Mouse (Mus musculus) adipose tissue, adult 10 weeks (tissue): ENCODE data around the gene Olfr558. TPM values are rescaled to one million over a fixed set of nuclear protein-coding genes. Genes with fewer than 3 reads are reported as not detected.

Experiments used
- polyA plus RNA-seq: library from polyadenylated mRNA; stranded (reverse); fragments of 350-450 nt; fragmentation: Illumina TruSeq; extraction: RNeasy Lipid Tissue Mini Kit (QIAGEN cat#74804); gene quantifications from one replicate; pipeline ENCODE4 v1.2.3, GENCODE M21; 2014; ENCODE audit warnings: low read depth, low replicate concordance

Gene Olfr558
- 1.8 TPM for polyA plus RNA-seq

GRCm38 (mm10) chr7:102701915-102702314, at the start of gene Olfr558:
Gene Olfr558 (plus strand): TSS chr7:102702215.

GRCm38 (mm10) chr7:102658523-102658922, 43.5 kb upstream of the Olfr558 start, which contains the start of gene Olfr555:
Gene Olfr555 (plus strand): TSS chr7:102658823.

GRCm38 (mm10) chr7:102664599-102664998, 37.4 kb upstream of the Olfr558 start, which contains the start of gene Olfr556:
Gene Olfr556 (plus strand): TSS chr7:102664899.

GRCm38 (mm10) chr7:102686944-102687501, 15.0 kb upstream of the Olfr558 start, which contains the start of gene Trim68:
Gene Trim68 (minus strand): TSS chr7:102687327.

GRCm38 (mm10) chr7:102695358-102696125, 6.5 kb upstream of the Olfr558 start, which contains the start of gene Olfr557:
Gene Olfr557 (plus strand): TSS chr7:102695910.

GRCm38 (mm10) chr7:102718970-102719369, 17.0 kb downstream of the Olfr558 start, which contains the start of gene Olfr33:
Gene Olfr33 (minus strand): TSS chr7:102719070.

GRCm38 (mm10) chr7:102727391-102727790, 25.4 kb downstream of the Olfr558 start, which contains the start of gene Olfr559:
Gene Olfr559 (minus strand): TSS chr7:102727491.

GRCm38 (mm10) chr7:102759266-102759665, 57.3 kb downstream of the Olfr558 start, which contains the start of the genes Olfr560 and Olfr78:
Gene Olfr560 (minus strand): TSS chr7:102759366.
Gene Olfr78 (minus strand): TSS chr7:102759471.

Other genes with a start within 250 kb of the Olfr558 start
- 0.56 TPM for gene Olfr543, start 220.5 kb upstream of the Olfr558 start, polyA plus RNA-seq
- not detected for gene Olfr544, start 213.9 kb upstream of the Olfr558 start, polyA plus RNA-seq
- not detected for gene Olfr545, start 202.6 kb upstream of the Olfr558 start, polyA plus RNA-seq
- gene Olfr547, start 167.5 kb upstream of the Olfr558 start, polyA plus RNA-seq: not detected
- gene Olfr548-ps1, start 161.3 kb upstream of the Olfr558 start, polyA plus RNA-seq: not detected
- gene Olfr549, start 152.3 kb upstream of the Olfr558 start, polyA plus RNA-seq: not detected
- 11.5 TPM for gene Trim21, start 136.7 kb upstream of the Olfr558 start, polyA plus RNA-seq
- not detected for gene Olfr550, start 130.8 kb upstream of the Olfr558 start, polyA plus RNA-seq
- gene Olfr551, start 110.3 kb upstream of the Olfr558 start, polyA plus RNA-seq: not detected
- not detected for gene Olfr552, start 104.4 kb upstream of the Olfr558 start, polyA plus RNA-seq
- gene Olfr553, start 84.0 kb upstream of the Olfr558 start, polyA plus RNA-seq: not detected
- gene Olfr554, start 63.8 kb upstream of the Olfr558 start, polyA plus RNA-seq: not detected
- not detected for gene Olfr555, start 43.4 kb upstream of the Olfr558 start, polyA plus RNA-seq
- not detected for gene Olfr556, start 37.3 kb upstream of the Olfr558 start, polyA plus RNA-seq
- gene Trim68, start 14.9 kb upstream of the Olfr558 start, polyA plus RNA-seq: 32.3 TPM
- gene Olfr557, start 6.3 kb upstream of the Olfr558 start, polyA plus RNA-seq: not detected
- gene Olfr33, start 16.9 kb downstream of the Olfr558 start, polyA plus RNA-seq: not detected
- gene Olfr559, start 25.3 kb downstream of the Olfr558 start, polyA plus RNA-seq: not detected
- gene Olfr560, start 57.2 kb downstream of the Olfr558 start, polyA plus RNA-seq: not detected
- 1.7 TPM for gene Olfr78, start 57.3 kb downstream of the Olfr558 start, polyA plus RNA-seq
- not detected for gene Olfr561, start 69.0 kb downstream of the Olfr558 start, polyA plus RNA-seq
- gene Olfr564, start 101.3 kb downstream of the Olfr558 start, polyA plus RNA-seq: not detected
- gene Olfr566, start 156.6 kb downstream of the Olfr558 start, polyA plus RNA-seq: not detected
- gene Olfr568, start 174.9 kb downstream of the Olfr558 start, polyA plus RNA-seq: not detected
- not detected for gene Olfr569, start 188.7 kb downstream of the Olfr558 start, polyA plus RNA-seq
- gene Olfr570, start 192.4 kb downstream of the Olfr558 start, polyA plus RNA-seq: not detected
- not detected for gene Olfr571, start 215.3 kb downstream of the Olfr558 start, polyA plus RNA-seq
- not detected for gene Olfr572, start 222.2 kb downstream of the Olfr558 start, polyA plus RNA-seq
- gene Olfr573-ps1, start 240.4 kb downstream of the Olfr558 start, polyA plus RNA-seq: not detected
- not detected for gene Olfr574, start 246.3 kb downstream of the Olfr558 start, polyA plus RNA-seq